In the genomic region with DNA sequence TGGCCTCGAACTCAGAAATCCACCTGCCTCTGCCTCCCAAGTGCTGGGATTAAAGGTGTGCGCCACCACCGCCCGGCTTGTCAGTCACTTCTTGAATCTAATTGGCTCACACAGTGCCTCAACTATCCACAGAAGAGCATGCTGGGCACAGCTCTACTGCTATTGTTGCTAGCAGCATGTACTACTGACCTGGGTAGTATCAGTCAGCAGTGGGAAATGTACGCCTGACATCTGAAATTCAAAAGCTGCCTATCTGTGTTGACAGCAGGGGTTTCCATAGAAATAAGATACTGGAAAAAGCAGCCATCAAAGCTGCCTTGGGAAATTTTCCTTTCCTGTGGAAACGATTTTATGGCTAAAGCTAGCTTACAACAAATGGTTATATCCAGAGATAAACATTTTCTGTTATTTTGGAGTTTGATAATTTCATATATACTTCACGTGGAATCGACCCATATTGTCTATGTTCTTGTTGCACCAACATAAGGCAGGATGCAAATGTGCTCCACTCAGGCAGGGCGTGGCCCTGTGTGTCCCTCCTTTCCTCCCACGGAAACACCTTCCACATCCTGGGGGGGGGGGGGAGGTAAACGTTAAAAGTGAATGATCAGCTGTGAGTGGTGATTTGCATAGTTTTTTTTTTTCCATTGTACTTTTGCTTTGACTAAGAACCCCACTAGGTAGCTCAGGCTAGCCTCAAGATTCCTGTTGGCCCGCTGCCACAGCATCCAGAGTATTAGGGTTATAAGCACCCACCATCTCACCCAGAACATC, we compare ENCODE assay signal across 22 mouse cellular contexts. TPM values are rescaled to one million over a fixed set of nuclear protein-coding genes. Genes with fewer than 3 reads are reported as not detected.
DNase-seq lines count a peak whose midpoint lies in the region; ATAC-seq and TF ChIP-seq lines count a peak whose summit lies in the region.
"Had no signal": no experiment of that assay in that cellular context is flagged by ENCODE, and none has a peak within 500 bp of the region (broad histone marks: within the 10 kb centered on the region; RNA-seq: fewer than 3 reads in every experiment).

No protein-coding gene starts in this region.

- peaks cover 16% of the 10 kb centered on the region; the same call in 1 of the 2 replicates for H3K4me1 ChIP-seq in heart, embryonic 12.5 days (replicated peaks)
- no peaks in the 10 kb centered on the region for H3K4me1 ChIP-seq in intestine, postnatal 0 days (replicated peaks; ENCODE audit: control insufficient read depth, insufficient read depth, low read length)

- peak; percentile 76; the same call in 1 of the 2 replicates for ATAC-seq in heart, embryonic 12.5 days (ENCODE audit: insufficient number of reproducible peaks, low FRiP score)
- peak; percentile 91 for ATAC-seq in inflammation-experienced regulatory T-cells, adult 6 months
- no peak for ATAC-seq in cerebellum, adult (ENCODE audit: insufficient number of reproducible peaks, low FRiP score, low TSS enrichment)
- ATAC-seq in intestine, postnatal 0 days = no peak
- ATAC-seq: liver, postnatal 0 days; midbrain, embryonic 13.5 days; Patski had no signal

- H3K9ac ChIP-seq in heart, embryonic 12.5 days = no peak overlapping the region
- H3K9ac ChIP-seq in intestine, postnatal 0 days (ENCODE audit: low read depth, low read length) = no peak overlapping the region
- H3K9ac ChIP-seq: liver, postnatal 0 days; midbrain, embryonic 13.5 days had no signal

- 56% methylated on average over 12 of the region's 12 CpGs for WGBS in heart, embryonic 12.5 days
- WGBS in intestine, postnatal 0 days = 76% methylated on average over 12 of the region's 12 CpGs

- TF ChIP-seq CTCF in intestine, postnatal 0 days (IDR thresholded peaks at IDR 0.05; ENCODE audit: low read depth) = no peak

- no peaks in the 10 kb centered on the region for H3K27me3 ChIP-seq in heart, embryonic 12.5 days (replicated peaks)
- no peaks in the 10 kb centered on the region for H3K27me3 ChIP-seq in intestine, postnatal 0 days (replicated peaks; ENCODE audit: control insufficient read depth, insufficient read depth, low read length)
- H3K27me3 ChIP-seq: midbrain, embryonic 13.5 days; Patski had no signal

- no peak overlapping the region for H3K4me2 ChIP-seq in heart, embryonic 12.5 days
- H3K4me2 ChIP-seq in intestine, postnatal 0 days (replicated peaks; ENCODE audit: low read depth) = no peak overlapping the region
- H3K4me2 ChIP-seq: midbrain, embryonic 13.5 days had no signal

- intact Hi-C loops in heart, postnatal 25 days (cut with DNase I) = no loop called here

- DNase-seq in heart, postnatal 25 days (ENCODE audit: low spot score) = no peak
- DNase-seq in 416B (ENCODE audit: low read depth) (peak; percentile 49), ES-CJ7 (ENCODE audit: low read depth, low spot score) (peak; percentile 42)
- DNase-seq: adrenal gland, adult 8-10 months; cerebellum, adult 8-10 months; heart, postnatal 10 days; kidney, postnatal 10 days; liver, postnatal 0 days; right cerebral cortex, adult 18-20 months; thymus, postnatal 25 days had no signal

- H3K9me3 ChIP-seq in heart, embryonic 12.5 days (replicated peaks) = no peaks in the 10 kb centered on the region
- H3K9me3 ChIP-seq in intestine, postnatal 0 days (ENCODE audit: control insufficient read depth) = no peaks in the 10 kb centered on the region
- H3K9me3 ChIP-seq: forebrain, embryonic 10.5 days; midbrain, embryonic 13.5 days had no signal

- H3K27ac ChIP-seq in heart, embryonic 12.5 days (ENCODE audit: poor library complexity, severe bottlenecking) = no peak overlapping the region
- no peak overlapping the region for H3K27ac ChIP-seq in intestine, postnatal 0 days (ENCODE audit: low read depth, low read length)
- H3K27ac ChIP-seq: forebrain, embryonic 10.5 days; midbrain, embryonic 13.5 days had no signal

- H3K36me3 ChIP-seq in heart, embryonic 12.5 days = no peaks in the 10 kb centered on the region
- H3K36me3 ChIP-seq in intestine, postnatal 0 days (ENCODE audit: control insufficient read depth, insufficient read depth) = no peaks in the 10 kb centered on the region
- H3K36me3 ChIP-seq: forebrain, embryonic 10.5 days; midbrain, embryonic 13.5 days had no signal

- H3K4me3 ChIP-seq in heart, embryonic 12.5 days = no peak overlapping the region
- no peak overlapping the region for H3K4me3 ChIP-seq in intestine, postnatal 0 days (ENCODE audit: low read depth, low read length)
- H3K4me3 ChIP-seq: forebrain, embryonic 10.5 days; midbrain, embryonic 13.5 days; myocyte had no signal

RNA-seq across cellular contexts. Expression of gene Ctse, which starts 14.8 kb away (rescaled TPM):
- polyA plus RNA-seq in heart, embryonic 12.5 days (2016; fragmentation: Nextera tagmentation; extraction: Ambion mirVana) = 0.74 and 0.97 TPM in 2 replicates
- total RNA-seq in heart, postnatal 25 days (2021) = 1 to 10 TPM in 1 of 2 experiments, under 1 TPM in 1; 0.83 to 1.3 TPM
- 10 to 100 TPM; 17.6 to 47.6 (median 27.0) TPM for polyA plus RNA-seq in inflammation-experienced regulatory T-cells, adult 6 months (2017; shearing (Covaris generic))
- polyA plus RNA-seq in intestine, postnatal 0 days (2015; fragmentation: Nextera tagmentation; extraction: Ambion mirVana) = 5.5 and 16.5 TPM in 2 replicates
- polyA plus RNA-seq: C2C12; cortical plate, adult 2 months; forebrain, embryonic 10.5 days; midbrain, embryonic 13.5 days; myocyte; Patski had no signal

RNA-seq across cellular contexts. Expression of gene Rab7b, which starts 35.6 kb away (rescaled TPM):
- 0.68 and 1.5 TPM in 2 replicates for polyA plus RNA-seq in heart, embryonic 12.5 days (2016; fragmentation: Nextera tagmentation; extraction: Ambion mirVana)
- total RNA-seq in heart, postnatal 25 days (2021) = 1 to 10 TPM; 3.2 to 4.4 TPM
- under 1 TPM in 2 of 3 experiments, not detected in 1; 0.15 to 0.46 TPM for polyA plus RNA-seq in inflammation-experienced regulatory T-cells, adult 6 months (2017; shearing (Covaris generic))
- 2.9 and 3.3 TPM in 2 replicates for polyA plus RNA-seq in intestine, postnatal 0 days (2015; fragmentation: Nextera tagmentation; extraction: Ambion mirVana)

RNA-seq across cellular contexts. Expression of gene Avpr1b, which starts 53.8 kb away (rescaled TPM):
- polyA plus RNA-seq in heart, embryonic 12.5 days (2016; fragmentation: Nextera tagmentation; extraction: Ambion mirVana) = not detected in 2 replicates
- total RNA-seq in heart, postnatal 25 days (2021) = not detected
- not detected for polyA plus RNA-seq in inflammation-experienced regulatory T-cells, adult 6 months (2017; shearing (Covaris generic))
- 0.05 TPM in 1 of 2 replicates, not detected in the other for polyA plus RNA-seq in intestine, postnatal 0 days (2015; fragmentation: Nextera tagmentation; extraction: Ambion mirVana)
- total RNA-seq: adrenal gland, adult 8-10 months; heart, postnatal 10 days had no signal
- polyA plus RNA-seq: C2C12; cortical plate, adult 2 months; forebrain, embryonic 10.5 days; gonadal fat pad, adult 2 months; limb, embryonic 14.5 days; liver, postnatal 0 days; midbrain, embryonic 13.5 days; myocyte; Patski had no signal

Comparison
In these comparisons a context has a peak if more than half of its experiments do, and no peak if none do; other contexts are left out.
1. ATAC-seq: peak in heart, embryonic 12.5 days (single experiment) and inflammation-experienced regulatory T-cells, adult 6 months (single experiment); none in cerebellum, adult (single experiment) and intestine, postnatal 0 days (single experiment).